Mouse (Mus musculus) heart, postnatal 0 days (tissue): ENCODE measurements around the gene Chrd.

Experiments
- CTCF ChIP-seq: IDR thresholded peaks from 2 replicates; pipeline ENCODE4 v1.5.1; 2016; ENCODE audit warnings: antibody characterized with exemption, control low read depth, low read depth
- EP300 ChIP-seq: IDR thresholded peaks from 2 replicates; pipeline ENCODE4 v1.6.1; 2016; ENCODE audit warnings: antibody characterized with exemption, low read depth

GRCm38 (mm10) chr16:20712190-20712589 lies 20.7 kb upstream of the Chrd start:
- no peak for TF ChIP-seq CTCF
- no peak for TF ChIP-seq EP300
